Mouse (Mus musculus) stomach, adult 2 months (tissue): Measurements from ENCODE around the gene Psma5. TPM values are rescaled to one million over a fixed set of nuclear protein-coding genes. Genes with fewer than 3 reads are reported as not detected.

ENCODE experiments used
- polyA plus RNA-seq: library from polyadenylated mRNA; depleted of rRNA; stranded (reverse); fragments of >200 nt; gene quantifications from 2 replicates; pipeline ENCODE4 v1.2.3, GENCODE M21; 2012; rRNA removed

Gene Psma5
- polyA plus RNA-seq, result 7.7 and 8.8 TPM in 2 replicates

GRCm38 (mm10) chr3:108256719-108257637, at the start of gene Psma5:
Gene Psma5 (plus strand): TSS chr3:108256926.

GRCm38 (mm10) chr3:108210771-108211139, 46.0 kb upstream of the Psma5 start, which contains the start of gene Atxn7l2:
Gene Atxn7l2 (minus strand): TSS chr3:108210934.

GRCm38 (mm10) chr3:108226558-108227350, 30.0 kb upstream of the Psma5 start, which contains the start of gene Sypl2:
Gene Sypl2 (minus strand): TSS chr3:108226648.

GRCm38 (mm10) chr3:108283781-108284601, 27.3 kb downstream of the Psma5 start, which contains the start of gene Sort1:
Gene Sort1 (plus strand): TSS chr3:108284082.

Other genes with a start within 250 kb of the Psma5 start
- 1,087 and 1,160 TPM in 2 replicates for gene Gstm1, start 239.0 kb upstream of the Psma5 start, polyA plus RNA-seq
- 4.6 and 5.2 TPM in 2 replicates for gene Gstm4, start 212.0 kb upstream of the Psma5 start, polyA plus RNA-seq
- 60.5 and 89.7 TPM in 2 replicates for gene Ampd2, start 170.3 kb upstream of the Psma5 start, polyA plus RNA-seq
- gene Gnat2, start 164.1 kb upstream of the Psma5 start, polyA plus RNA-seq, result 0.06 TPM in 1 of 2 replicates, not detected in the other
- gene Gnai3, start 110.8 kb upstream of the Psma5 start, polyA plus RNA-seq, result 4.1 and 4.7 TPM in 2 replicates
- gene Gpr61, start 102.0 kb upstream of the Psma5 start, polyA plus RNA-seq, result 0.06 and 0.08 TPM in 2 replicates
- gene Amigo1, start 70.6 kb upstream of the Psma5 start, polyA plus RNA-seq, result 10.0 and 10.8 TPM in 2 replicates
- gene Cyb561d1, start 55.7 kb upstream of the Psma5 start, polyA plus RNA-seq, result 4.1 and 4.9 TPM in 2 replicates
- gene Atxn7l2, start 46.0 kb upstream of the Psma5 start, polyA plus RNA-seq, result 3.1 and 3.3 TPM in 2 replicates
- gene Sypl2, start 30.3 kb upstream of the Psma5 start, polyA plus RNA-seq, result 1.2 and 3.1 TPM in 2 replicates
- 23.1 and 28.2 TPM in 2 replicates for gene Sort1, start 27.2 kb downstream of the Psma5 start, polyA plus RNA-seq
- not detected in 2 replicates for gene Mybphl, start 108.0 kb downstream of the Psma5 start, polyA plus RNA-seq
- 2.5 and 2.6 TPM in 2 replicates for gene Psrc1, start 126.9 kb downstream of the Psma5 start, polyA plus RNA-seq
- 16.7 and 22.7 TPM in 2 replicates for gene Celsr2, start 158.6 kb downstream of the Psma5 start, polyA plus RNA-seq
- 17.0 and 19.6 TPM in 2 replicates for gene Sars, start 188.3 kb downstream of the Psma5 start, polyA plus RNA-seq